Mouse (Mus musculus) liver, adult 2 months (tissue): ENCODE measurements at regions not wholly inside any gene's neighbourhood (a gene's known extent, or its start where the extent isn't known, plus 50 kb on each side); places are given as distances from the start of the nearest gene placed in this dataset.

Experiments
- DNase-seq: peaks from one replicate; pipeline ENCODE4 v3.0.0-alpha.2; 2011; ENCODE audit warnings: low read depth, low spot score; ENCODE audit errors: extremely low read depth
- H3K27ac ChIP-seq: fragments of 200-500 bp; replicated peaks from 2 replicates; pipeline ENCODE4 v1.5.1; 2012; ENCODE audit warnings: low read depth, mild to moderate bottlenecking, control low read depth, inconsistent platforms, low read length; ENCODE audit not compliant: insufficient read depth
- H3K27me3 ChIP-seq: fragments of 200-500 bp; 2 replicates; pipeline ENCODE4 v1.6.1; 2012; ENCODE audit warnings: mild to moderate bottlenecking, moderate library complexity, low read length, inconsistent platforms; ENCODE audit not compliant: control insufficient read depth, insufficient read depth
- H3K36me3 ChIP-seq: fragments of 200-500 bp; 2 replicates; pipeline ENCODE4 v1.6.1; 2012; ENCODE audit warnings: low read length, inconsistent platforms; ENCODE audit not compliant: control insufficient read depth, insufficient read depth
- H3K4me1 ChIP-seq: fragments of 200-500 bp; 2 replicates; pipeline ENCODE4 v1.6.1; 2011; ENCODE audit warnings: low read length; ENCODE audit not compliant: control insufficient read depth, insufficient read depth
- H3K4me3 ChIP-seq: fragments of 200-500 bp; 2 replicates; pipeline ENCODE4 v1.5.1; 2011; ENCODE audit warnings: low read depth, mild to moderate bottlenecking, control low read depth, low read length, moderate library complexity; ENCODE audit not compliant: insufficient read depth
- H3K79me2 ChIP-seq: fragments of 200-500 bp; 2 replicates; pipeline ENCODE4 v1.6.1; 2012; ENCODE audit warnings: inconsistent platforms, mild to moderate bottlenecking, low read length, moderate library complexity; ENCODE audit not compliant: control insufficient read depth, insufficient read depth
- H3K9ac ChIP-seq: fragments of 200-500 bp; 2 replicates; pipeline ENCODE4 v1.6.1; 2012; ENCODE audit warnings: low read depth, mild to moderate bottlenecking, control low read depth, inconsistent platforms, low read length
- CTCF ChIP-seq: fragments of 200-500 bp; IDR thresholded peaks from 2 replicates; pipeline ENCODE4 v1.5.1; 2011; ENCODE audit warnings: low read depth, low read length, control low read depth
- POLR2A ChIP-seq: fragments of 200-500 bp; IDR thresholded peaks from 2 replicates; pipeline ENCODE4 v1.6.1; 2011; ENCODE audit warnings: low read length, control low read depth; ENCODE audit not compliant: insufficient read depth; ENCODE audit errors: extremely low read depth
- WGBS: fragments of 180-500 bp; shearing (Covaris S2); methylation state at CpG from one replicate; pipeline ENCODE4 v1.1.7; 2018; 5-methylcytosine and 5-hydroxymethylcytosine counted together

- whole genome bisulfite sequencing: 54% methylated on average over 7 of the region's 7 CpGs
Measured at GRCm38 (mm10) chr16:91168398-91168797, 56.9 kb upstream of the Olig2 start.

GRCm38 (mm10) chr16:91169829-91170228, 55.4 kb upstream of the Olig2 start:
- Histone ChIP-seq H3K36me3 (no peaks in the 10 kb centered on the region), H3K4me1 (no peaks in the 10 kb centered on the region), H3K9ac (no peak overlapping the region), H3K27me3 (peaks cover 3% of the 10 kb centered on the region; the same call in 1 of the 2 replicates), H3K4me3 (no peak overlapping the region), H3K27ac (no peak overlapping the region), H3K79me2 (no peaks in the 10 kb centered on the region)
- 4% methylated on average over 16 of the region's 16 CpGs for WGBS
- no peak for TF ChIP-seq POLR2A
- no peak for TF ChIP-seq CTCF
- no peak for DNase-seq

More at GRCm38 (mm10) chr16:91168398-91168797, 56.9 kb upstream of the Olig2 start:
- H3K36me3 ChIP-seq: no peaks in the 10 kb centered on the region
- H3K9ac ChIP-seq: no peak overlapping the region
- H3K27ac ChIP-seq: no peak overlapping the region
- H3K4me1 ChIP-seq: no peaks in the 10 kb centered on the region
- TF ChIP-seq CTCF: no peak
- no peak for TF ChIP-seq POLR2A
- peaks cover 3% of the 10 kb centered on the region; the same call in 1 of the 2 replicates for H3K27me3 ChIP-seq
- H3K4me3 ChIP-seq: no peak overlapping the region
- no peak for DNase-seq
- no peaks in the 10 kb centered on the region for H3K79me2 ChIP-seq

- Histone ChIP-seq H3K27me3 (peaks cover 3% of the 10 kb centered on the region; the same call in 1 of the 2 replicates), H3K36me3 (no peaks in the 10 kb centered on the region), H3K79me2 (no peaks in the 10 kb centered on the region), H3K4me3 (no peak overlapping the region), H3K9ac (no peak overlapping the region), H3K4me1 (no peaks in the 10 kb centered on the region), H3K27ac (no peak overlapping the region)
- DNase-seq: no peak
- 88% methylated on average over 14 of the region's 14 CpGs for WGBS
- TF ChIP-seq POLR2A: no peak
- no peak for TF ChIP-seq CTCF
Measured at GRCm38 (mm10) chr16:91171911-91172440, 53.3 kb upstream of the Olig2 start.

GRCm38 (mm10) chr16:91172510-91172909, 52.7 kb upstream of the Olig2 start:
- no peaks in the 10 kb centered on the region for H3K79me2 ChIP-seq
- H3K27ac ChIP-seq: no peak overlapping the region
- peaks cover 3% of the 10 kb centered on the region; the same call in 1 of the 2 replicates for H3K27me3 ChIP-seq
- H3K9ac ChIP-seq: no peak overlapping the region
- no peak for DNase-seq
- H3K4me1 ChIP-seq: no peaks in the 10 kb centered on the region
- H3K4me3 ChIP-seq: no peak overlapping the region
- TF ChIP-seq POLR2A: no peak
- no peaks in the 10 kb centered on the region for H3K36me3 ChIP-seq
- 88% methylated on average over 9 of the region's 9 CpGs for WGBS

- WGBS: 86% methylated on average over 15 of the region's 15 CpGs
- TF ChIP-seq POLR2A (no peak), CTCF (no peak)
Measured at GRCm38 (mm10) chr16:91173241-91173640, 52.0 kb upstream of the Olig2 start.

GRCm38 (mm10) chr16:91173870-91174278, 51.4 kb upstream of the Olig2 start:
- Histone ChIP-seq H3K4me1 (no peaks in the 10 kb centered on the region), H3K79me2 (no peaks in the 10 kb centered on the region), H3K27ac (no peak overlapping the region), H3K36me3 (no peaks in the 10 kb centered on the region), H3K4me3 (no peak overlapping the region), H3K9ac (no peak overlapping the region), H3K27me3 (peaks cover 3% of the 10 kb centered on the region; the same call in 1 of the 2 replicates)
- WGBS: 59% methylated on average over 3 of the region's 3 CpGs
- no peak for DNase-seq
- TF ChIP-seq POLR2A: no peak

More at GRCm38 (mm10) chr16:91173241-91173640, 52.0 kb upstream of the Olig2 start:
- Histone ChIP-seq H3K79me2 (no peaks in the 10 kb centered on the region), H3K27ac (no peak overlapping the region), H3K27me3 (peaks cover 3% of the 10 kb centered on the region; the same call in 1 of the 2 replicates), H3K36me3 (no peaks in the 10 kb centered on the region), H3K4me3 (no peak overlapping the region), H3K4me1 (no peaks in the 10 kb centered on the region), H3K9ac (no peak overlapping the region)
- no peak for DNase-seq
